Mouse (Mus musculus): ENCODE results near the gene Gm11541. TPM values are rescaled to one million over a fixed set of nuclear protein-coding genes. Genes with fewer than 3 reads are reported as not detected.
"Not testable (repeated sequence)": the region's sequence is repeated elsewhere in the genome, so short reads cannot be mapped to it uniquely, and the experiment has no call there.

Gm11541 gene
- polyA plus RNA-seq, 1 experiment from 2014 or later = 0.15 TPM

DNA sequence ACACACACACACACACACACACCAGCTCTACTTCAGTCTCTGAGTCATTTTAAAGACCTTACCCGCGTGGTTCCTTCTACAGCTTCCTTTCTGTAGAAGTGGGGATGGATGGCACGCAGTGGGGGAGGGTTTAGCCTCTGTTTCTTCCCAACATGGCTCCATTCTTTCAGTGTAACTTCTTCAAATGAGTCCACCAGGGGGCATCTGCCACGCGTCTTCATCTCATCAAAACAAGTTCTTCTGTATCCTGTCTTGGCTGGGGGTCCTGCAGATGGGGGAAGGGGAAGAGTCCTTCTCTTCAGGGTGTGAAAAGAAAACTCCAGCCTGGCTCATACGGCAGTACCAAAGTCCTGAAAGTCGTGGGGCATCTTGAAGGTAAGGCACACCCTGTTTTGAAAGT is 279 bp downstream of the Gm11541 start:
- Histone ChIP-seq H3K27ac (replicated peaks; ENCODE audit: low read depth, low read length) (no peak overlapping the region), H3K9ac (replicated peaks; ENCODE audit: low read length) (no peak overlapping the region), H3K4me1 (ENCODE audit: control insufficient read depth, insufficient read depth, low read length) (no peaks in the 10 kb centered on the region; the same call in 1 of the 2 replicates), H3K4me3 (ENCODE audit: low read depth, low read length) (no peak overlapping the region), H3K4me2 (ENCODE audit: low read depth, low read length) (no peak overlapping the region), H3K36me3 (replicated peaks; ENCODE audit: control insufficient read depth, insufficient read depth, low read depth, low read length) (no peaks in the 10 kb centered on the region), H3K9me3 (replicated peaks; ENCODE audit: control insufficient read depth, low read length) (no peaks in the 10 kb centered on the region), H3K27me3 (ENCODE audit: control insufficient read depth, insufficient read depth, low read length) (no peaks in the 10 kb centered on the region)
- ATAC-seq (replicated peaks; ENCODE audit: insufficient number of reproducible peaks, low FRiP score, low TSS enrichment, low read depth) (no peak), DNase-seq (ENCODE audit: low spot score) (no peak)
- 47% methylated on average over 7 of the region's 7 CpGs for WGBS

GRCm38 (mm10) chr11:94702216-94702610 is 2.1 kb downstream of the Gm11541 start:
- no peak for ATAC-seq (replicated peaks; ENCODE audit: insufficient number of reproducible peaks, low FRiP score, low TSS enrichment, low read depth)
- Histone ChIP-seq H3K4me2 (ENCODE audit: low read depth, low read length) (no peak overlapping the region), H3K4me3 (ENCODE audit: low read depth, low read length) (no peak overlapping the region), H3K9me3 (replicated peaks; ENCODE audit: control insufficient read depth, low read length) (no peaks in the 10 kb centered on the region), H3K27me3 (ENCODE audit: control insufficient read depth, insufficient read depth, low read length) (no peaks in the 10 kb centered on the region), H3K4me1 (ENCODE audit: control insufficient read depth, insufficient read depth, low read length) (no peaks in the 10 kb centered on the region; the same call in 1 of the 2 replicates), H3K9ac (replicated peaks; ENCODE audit: low read length) (no peak overlapping the region), H3K27ac (replicated peaks; ENCODE audit: low read depth, low read length) (no peak overlapping the region), H3K36me3 (replicated peaks; ENCODE audit: control insufficient read depth, insufficient read depth, low read depth, low read length) (no peaks in the 10 kb centered on the region)
- DNase-seq (ENCODE audit: low spot score) = no peak
- WGBS = 42% methylated on average over 3 of the region's 3 CpGs

GRCm38 (mm10) chr11:94701401-94702215 is 2.7 kb downstream of the Gm11541 start:
- no peak overlapping the region for H3K9ac ChIP-seq (replicated peaks; ENCODE audit: low read length)
- H3K27ac ChIP-seq (replicated peaks; ENCODE audit: low read depth, low read length) = no peak overlapping the region
- no peak overlapping the region for H3K4me3 ChIP-seq (ENCODE audit: low read depth, low read length)
- no peak for DNase-seq (ENCODE audit: low spot score)
- H3K4me2 ChIP-seq (ENCODE audit: low read depth, low read length) = no peak overlapping the region
- H3K4me1 ChIP-seq (ENCODE audit: control insufficient read depth, insufficient read depth, low read length) = no peaks in the 10 kb centered on the region; the same call in 1 of the 2 replicates
- H3K27me3 ChIP-seq (ENCODE audit: control insufficient read depth, insufficient read depth, low read length) = no peaks in the 10 kb centered on the region
- no peaks in the 10 kb centered on the region for H3K36me3 ChIP-seq (replicated peaks; ENCODE audit: control insufficient read depth, insufficient read depth, low read depth, low read length)
- ATAC-seq (replicated peaks; ENCODE audit: insufficient number of reproducible peaks, low FRiP score, low TSS enrichment, low read depth) = no peak
- no peaks in the 10 kb centered on the region for H3K9me3 ChIP-seq (replicated peaks; ENCODE audit: control insufficient read depth, low read length)
- 60% methylated on average over 27 of the region's 27 CpGs for WGBS

DNA sequence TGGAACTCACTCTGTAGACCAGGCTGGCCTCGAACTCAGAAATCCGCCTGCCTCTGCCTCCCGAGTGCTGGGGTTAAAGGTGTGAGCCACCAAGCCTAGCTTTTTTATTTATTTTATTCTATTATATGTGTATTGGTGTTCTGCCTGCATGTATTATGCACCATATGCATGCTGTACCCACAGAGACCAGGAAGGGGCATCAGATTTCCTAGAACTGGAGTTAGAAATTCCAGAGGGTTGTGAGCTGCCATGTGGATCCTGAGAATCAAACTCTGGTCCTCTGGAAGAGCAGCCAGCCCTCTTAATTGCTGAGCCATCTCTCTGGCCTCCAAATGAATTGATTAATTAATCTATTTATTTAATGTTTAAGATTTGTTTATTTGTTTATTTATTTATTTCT is 4.9 kb downstream of the Gm11541 start:
- Histone ChIP-seq H3K4me3 (ENCODE audit: low read depth, low read length) (no peak overlapping the region), H3K27ac (replicated peaks; ENCODE audit: low read depth, low read length) (no peak overlapping the region), H3K4me1 (ENCODE audit: control insufficient read depth, insufficient read depth, low read length) (no peaks in the 10 kb centered on the region; the same call in 1 of the 2 replicates), H3K9me3 (replicated peaks; ENCODE audit: control insufficient read depth, low read length) (no peaks in the 10 kb centered on the region), H3K4me2 (ENCODE audit: low read depth, low read length) (no peak overlapping the region), H3K27me3 (ENCODE audit: control insufficient read depth, insufficient read depth, low read length) (no peaks in the 10 kb centered on the region), H3K36me3 (replicated peaks; ENCODE audit: control insufficient read depth, insufficient read depth, low read depth, low read length) (no peaks in the 10 kb centered on the region), H3K9ac (replicated peaks; ENCODE audit: low read length) (no peak overlapping the region)
- 100% methylated on average over 3 of the region's 3 CpGs for WGBS
- DNase-seq (ENCODE audit: low spot score) = no peak
- no peak for ATAC-seq (replicated peaks; ENCODE audit: insufficient number of reproducible peaks, low FRiP score, low TSS enrichment, low read depth)

DNA sequence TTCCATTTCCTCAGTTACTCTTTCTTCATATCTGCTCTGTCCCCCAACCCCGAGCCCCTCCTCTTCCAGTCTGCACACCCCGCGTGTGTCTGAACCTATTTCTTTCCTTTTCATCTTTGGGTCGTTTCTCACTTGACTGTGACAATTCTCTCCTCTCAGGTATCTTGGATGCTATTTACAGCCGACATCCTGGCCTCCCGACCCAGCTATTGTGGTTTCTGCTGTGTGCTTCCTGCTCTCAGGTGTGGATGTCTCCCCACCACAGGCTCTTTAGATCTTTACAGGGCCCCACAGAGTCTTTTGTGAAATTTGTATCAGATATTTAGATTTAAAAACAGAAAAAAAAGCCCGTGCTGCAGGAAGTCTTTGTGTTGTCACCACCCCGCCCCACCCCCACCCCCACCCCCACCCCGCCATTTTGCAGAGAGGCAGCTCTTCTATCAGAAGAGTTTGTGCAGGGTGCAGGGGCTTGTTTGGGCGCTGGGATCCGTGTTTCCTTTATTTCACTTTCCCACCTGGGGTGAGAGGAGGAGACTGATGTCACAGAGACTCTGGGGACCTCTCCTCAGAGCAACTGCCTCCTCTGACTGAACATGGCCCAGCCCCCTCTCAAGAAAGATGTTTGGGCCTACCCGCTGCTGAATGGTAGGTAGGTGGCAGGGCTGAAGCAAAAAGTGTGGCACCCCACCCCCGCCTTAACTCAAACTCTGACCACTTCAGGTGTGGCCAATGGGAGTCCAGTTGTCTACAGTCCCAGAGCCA is 6.4 kb downstream of the Gm11541 start:
- 54% methylated on average over 13 of the region's 13 CpGs for WGBS
- Histone ChIP-seq H3K9ac (replicated peaks; ENCODE audit: low read length) (no peak overlapping the region), H3K27ac (replicated peaks; ENCODE audit: low read depth, low read length) (no peak overlapping the region), H3K4me2 (ENCODE audit: low read depth, low read length) (no peak overlapping the region), H3K27me3 (ENCODE audit: control insufficient read depth, insufficient read depth, low read length) (no peaks in the 10 kb centered on the region), H3K9me3 (replicated peaks; ENCODE audit: control insufficient read depth, low read length) (no peaks in the 10 kb centered on the region), H3K4me1 (ENCODE audit: control insufficient read depth, insufficient read depth, low read length) (no peaks in the 10 kb centered on the region; the same call in 1 of the 2 replicates), H3K36me3 (replicated peaks; ENCODE audit: control insufficient read depth, insufficient read depth, low read depth, low read length) (no peaks in the 10 kb centered on the region), H3K4me3 (ENCODE audit: low read depth, low read length) (no peak overlapping the region)
- DNase-seq (ENCODE audit: low spot score) (no peak), ATAC-seq (replicated peaks; ENCODE audit: insufficient number of reproducible peaks, low FRiP score, low TSS enrichment, low read depth) (no peak)

GRCm38 (mm10) chr11:94697140-94697539 is 7.2 kb downstream of the Gm11541 start:
- Histone ChIP-seq H3K36me3 (replicated peaks; ENCODE audit: control insufficient read depth, insufficient read depth, low read depth, low read length) (no peaks in the 10 kb centered on the region), H3K4me1 (ENCODE audit: control insufficient read depth, insufficient read depth, low read length) (no peaks in the 10 kb centered on the region; the same call in 1 of the 2 replicates), H3K9ac (replicated peaks; ENCODE audit: low read length) (no peak overlapping the region), H3K27me3 (ENCODE audit: control insufficient read depth, insufficient read depth, low read length) (no peaks in the 10 kb centered on the region), H3K27ac (replicated peaks; ENCODE audit: low read depth, low read length) (no peak overlapping the region), H3K9me3 (replicated peaks; ENCODE audit: control insufficient read depth, low read length) (no peaks in the 10 kb centered on the region), H3K4me3 (ENCODE audit: low read depth, low read length) (no peak overlapping the region), H3K4me2 (ENCODE audit: low read depth, low read length) (no peak overlapping the region)
- WGBS = 84% methylated on average over 2 of the region's 2 CpGs
- ATAC-seq (replicated peaks; ENCODE audit: insufficient number of reproducible peaks, low FRiP score, low TSS enrichment, low read depth) (no peak), DNase-seq (ENCODE audit: low spot score) (no peak)

DNA sequence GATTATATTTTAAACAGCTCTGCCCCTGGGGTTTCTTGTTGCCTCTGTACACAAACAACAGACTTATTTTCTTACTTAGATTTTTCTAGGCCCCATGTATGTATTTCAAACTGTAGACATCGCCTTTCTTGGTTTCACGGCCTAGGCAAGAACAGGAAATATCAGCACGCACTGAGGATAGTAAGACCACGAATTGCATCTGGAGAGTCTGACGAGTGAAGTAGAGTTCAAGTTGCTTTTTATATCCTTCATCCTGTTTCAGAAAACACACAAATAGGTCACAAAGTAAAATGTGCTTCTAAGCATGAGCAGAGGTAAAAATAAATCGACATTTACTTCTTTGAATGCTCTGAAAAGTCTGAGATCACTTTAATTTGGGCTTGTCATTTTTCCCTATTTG is 8.8 kb downstream of the Gm11541 start:
- H3K4me1 ChIP-seq (ENCODE audit: control insufficient read depth, insufficient read depth, low read length) = no peaks in the 10 kb centered on the region
- H3K4me3 ChIP-seq (ENCODE audit: low read depth, low read length) = no peak overlapping the region
- H3K4me2 ChIP-seq (ENCODE audit: low read depth, low read length) = no peak overlapping the region
- H3K27ac ChIP-seq (replicated peaks; ENCODE audit: low read depth, low read length) = no peak overlapping the region
- no peaks in the 10 kb centered on the region for H3K27me3 ChIP-seq (ENCODE audit: control insufficient read depth, insufficient read depth, low read length)
- ATAC-seq (replicated peaks; ENCODE audit: insufficient number of reproducible peaks, low FRiP score, low TSS enrichment, low read depth) (no peak), DNase-seq (ENCODE audit: low spot score) (no peak)
- no peaks in the 10 kb centered on the region for H3K36me3 ChIP-seq (replicated peaks; ENCODE audit: control insufficient read depth, insufficient read depth, low read depth, low read length)
- 73% methylated on average over 6 of the region's 6 CpGs for WGBS
- no peaks in the 10 kb centered on the region for H3K9me3 ChIP-seq (replicated peaks; ENCODE audit: control insufficient read depth, low read length)
- no peak overlapping the region for H3K9ac ChIP-seq (replicated peaks; ENCODE audit: low read length)

DNA sequence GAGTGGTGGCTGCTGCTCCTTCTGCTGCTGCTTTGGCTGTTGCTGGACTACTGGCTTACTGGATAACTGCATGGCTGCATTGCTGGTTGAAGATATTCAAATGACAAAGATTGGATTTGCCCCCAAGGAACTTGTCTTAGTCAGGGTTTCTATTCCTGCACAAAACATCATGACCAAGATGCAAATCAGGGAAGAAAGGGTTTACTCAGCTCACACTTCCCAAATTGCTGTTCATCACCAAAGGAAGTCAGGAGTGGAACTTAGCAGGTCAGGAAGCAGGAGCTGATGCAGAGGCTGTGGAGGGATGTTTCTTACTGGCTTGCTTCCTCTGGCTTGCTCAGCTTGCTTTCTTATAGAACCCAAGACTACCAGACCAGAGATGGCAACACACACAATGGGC is 11.8 kb downstream of the Gm11541 start:
- not testable (repeated sequence) for H3K9me3 ChIP-seq (replicated peaks; ENCODE audit: control insufficient read depth, low read length); H3K4me1 ChIP-seq (ENCODE audit: control insufficient read depth, insufficient read depth, low read length); H3K4me2 ChIP-seq (ENCODE audit: low read depth, low read length); H3K9ac ChIP-seq (replicated peaks; ENCODE audit: low read length); DNase-seq (ENCODE audit: low spot score); H3K27me3 ChIP-seq (ENCODE audit: control insufficient read depth, insufficient read depth, low read length); H3K4me3 ChIP-seq (ENCODE audit: low read depth, low read length); H3K27ac ChIP-seq (replicated peaks; ENCODE audit: low read depth, low read length); ATAC-seq (replicated peaks; ENCODE audit: insufficient number of reproducible peaks, low FRiP score, low TSS enrichment, low read depth); H3K36me3 ChIP-seq (replicated peaks; ENCODE audit: control insufficient read depth, insufficient read depth, low read depth, low read length)

Data from embryonic facial prominence, embryonic 11.5 days (tissue).